Mouse (Mus musculus): Measurements from ENCODE around the gene Nup54. TPM values are rescaled to one million over a fixed set of nuclear protein-coding genes. Genes with fewer than 3 reads are reported as not detected.

Gene Nup54
- total RNA-seq (2021): 10 to 100 TPM; 30.0 to 38.5 TPM

DNA sequence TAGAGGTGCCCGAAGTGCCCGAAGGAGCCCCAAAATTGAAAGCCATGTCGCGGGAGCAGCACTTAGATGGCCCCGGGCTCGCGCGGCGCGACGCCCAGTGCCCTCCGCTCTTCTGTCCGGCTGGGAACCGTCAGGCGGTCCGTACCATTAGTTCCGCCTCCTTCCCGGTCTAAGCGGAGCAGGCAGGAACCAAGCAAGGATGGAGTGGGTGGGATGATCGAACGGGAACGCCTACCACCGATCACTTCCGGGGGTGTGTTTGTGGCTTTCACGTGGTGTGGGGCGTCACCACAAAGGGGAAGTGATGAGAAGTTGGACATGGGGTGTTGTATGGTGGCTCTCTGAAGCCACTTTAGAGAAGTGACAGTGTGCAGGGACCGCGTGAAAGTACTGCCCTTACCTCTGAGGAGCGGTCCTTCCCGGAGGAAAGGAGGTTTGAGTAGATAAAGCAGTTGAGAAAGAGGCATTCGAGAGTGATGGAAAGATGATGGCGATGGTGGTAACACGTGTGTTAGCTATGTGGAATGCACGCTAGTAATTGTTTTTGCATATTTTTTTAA is at the start of gene Nup54:
Gene Nup54 (minus strand): TSS at position 195 of the 560 bp plus-strand sequence.
- peak; percentile 89 to 92 for DNase-seq (ENCODE audit: extremely low spot score in 1 of 2, low spot score in 1 of 2)

DNA sequence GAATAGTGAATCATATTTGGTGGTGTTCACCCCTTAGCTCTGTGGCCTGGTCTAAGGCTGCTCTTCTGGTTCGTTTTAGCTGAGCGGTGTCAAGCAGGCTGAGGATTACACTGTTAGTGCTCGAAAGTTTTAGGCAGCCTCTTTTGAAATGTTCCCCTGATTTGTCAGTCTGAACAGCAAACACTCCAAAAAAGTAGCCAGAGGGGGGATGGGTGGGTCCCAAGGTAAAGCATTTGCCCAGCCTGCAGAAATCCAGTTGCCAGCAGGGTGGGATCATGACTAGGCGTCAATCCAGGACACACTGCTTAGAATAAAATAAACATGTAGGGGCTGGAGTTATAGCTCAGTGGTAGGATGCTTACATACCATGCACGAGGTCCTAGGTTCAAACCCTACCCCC is 37.8 kb upstream of the Nup54 start:
- DNase-seq (ENCODE audit: extremely low spot score in 1 of 2, low spot score in 1 of 2): no peak

DNA sequence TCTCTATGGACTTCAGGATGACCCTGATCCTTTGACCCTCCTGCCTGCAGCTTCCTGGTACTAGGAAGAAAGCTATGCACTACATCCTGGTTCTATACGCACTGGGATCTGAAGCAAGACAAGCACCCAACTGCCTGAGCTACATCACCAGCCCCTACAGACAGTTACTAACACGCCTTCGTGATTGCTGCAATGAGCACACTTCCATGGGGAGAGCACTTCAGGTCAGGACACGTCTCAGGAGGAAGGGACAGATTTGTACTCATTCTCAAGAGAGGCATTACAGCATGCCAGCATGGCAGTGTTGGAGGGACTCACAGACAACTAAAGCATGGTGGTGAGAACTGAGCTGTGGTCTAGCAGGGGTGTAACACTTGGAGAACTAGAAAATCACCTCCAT is 36.5 kb upstream of the Nup54 start:
- DNase-seq (ENCODE audit: extremely low spot score in 1 of 2, low spot score in 1 of 2): no peak

DNA sequence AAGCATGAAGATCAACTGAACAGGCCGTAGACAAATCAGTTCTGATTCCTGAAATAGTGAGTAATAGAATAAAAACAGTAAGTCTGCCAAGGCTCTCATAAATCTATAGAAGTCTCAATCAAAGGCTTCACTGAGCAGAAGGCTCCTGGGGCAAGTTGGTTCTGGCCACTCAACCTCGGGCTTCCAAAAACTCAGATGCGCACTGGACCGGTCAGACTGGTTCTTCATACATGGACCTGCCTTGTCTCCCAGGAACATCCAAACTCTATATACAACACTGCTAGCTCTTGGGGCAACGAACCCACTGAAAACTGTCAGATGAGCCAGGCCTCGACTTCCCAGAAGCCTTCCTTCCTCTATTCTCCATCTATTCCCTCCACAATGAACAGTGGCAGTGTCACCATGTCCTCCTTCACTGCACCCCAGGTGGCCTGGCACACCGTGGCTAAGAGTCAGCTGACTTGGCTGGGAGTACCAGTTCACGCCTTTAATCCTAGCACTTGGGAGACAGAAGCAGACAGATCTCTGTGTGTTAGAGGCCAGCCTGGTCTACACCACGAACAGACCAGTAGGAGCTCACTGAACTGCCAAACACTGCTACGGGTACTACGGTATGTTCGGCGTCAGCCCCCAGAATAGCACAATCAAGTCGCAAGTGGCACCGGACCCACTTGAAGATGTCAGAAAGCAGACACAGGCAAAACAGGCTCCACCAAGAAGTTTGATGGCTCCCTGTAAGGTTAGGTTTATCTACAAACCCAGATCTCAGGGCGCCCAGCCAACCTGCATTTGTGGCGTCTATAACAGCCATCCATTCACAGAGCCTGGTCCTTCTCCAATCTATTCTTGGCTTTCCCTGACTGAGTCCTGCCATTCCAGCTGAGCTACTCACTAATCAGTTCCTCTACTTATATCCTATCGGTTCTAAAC is 34.4 kb upstream of the Nup54 start:
- no peak for DNase-seq (ENCODE audit: extremely low spot score in 1 of 2, low spot score in 1 of 2)

DNA sequence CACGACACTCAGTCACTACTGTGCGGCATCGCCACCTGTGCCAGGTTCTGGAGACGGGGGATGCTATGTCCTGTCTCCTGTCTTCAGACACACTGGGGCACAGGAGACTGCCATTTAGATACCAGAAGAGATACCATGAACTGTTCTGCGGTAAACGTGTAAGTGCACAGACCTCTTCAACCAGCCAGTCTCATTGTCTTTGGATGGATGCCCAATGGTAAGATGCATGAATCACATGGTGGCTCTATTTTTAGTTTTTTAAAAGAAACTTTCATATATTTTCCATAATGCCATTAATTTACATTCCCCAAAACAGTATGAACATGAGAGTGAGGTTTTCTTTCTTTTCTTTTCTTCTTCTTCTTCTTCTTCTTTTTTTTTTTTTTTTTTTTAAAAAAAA is 33.2 kb upstream of the Nup54 start:
- DNase-seq (ENCODE audit: extremely low spot score in 1 of 2, low spot score in 1 of 2): no peak

DNA sequence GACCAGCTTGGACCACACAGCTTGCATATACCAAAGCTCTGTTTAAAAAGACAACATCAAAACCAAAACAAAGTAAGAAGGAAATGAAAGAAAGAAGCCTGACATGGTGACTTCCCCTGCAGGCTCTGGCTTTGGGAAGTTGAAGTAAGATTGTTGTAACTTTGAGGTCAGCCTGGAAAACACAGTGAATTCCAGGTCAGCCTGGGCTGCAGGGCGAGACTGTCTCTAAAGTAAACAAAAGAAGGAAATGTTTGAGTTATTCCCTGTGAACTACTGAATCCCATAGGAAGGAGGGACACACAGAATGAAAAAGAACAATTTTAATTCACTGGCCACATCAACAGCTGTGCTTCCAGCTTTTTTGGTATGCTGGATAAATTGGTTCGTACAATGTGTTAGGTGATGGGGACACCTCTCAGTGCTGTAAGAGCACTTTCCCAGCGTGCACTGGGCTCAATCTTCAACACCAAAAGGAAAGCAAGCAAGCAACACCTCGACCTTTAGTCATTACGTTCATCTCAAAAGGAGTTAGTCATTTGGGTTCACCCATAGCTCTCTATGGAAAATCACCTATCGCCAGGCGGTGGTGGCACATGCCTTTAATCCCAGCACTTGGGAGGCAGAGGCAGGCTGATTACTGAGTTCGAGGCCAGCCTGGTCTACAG is 32.2 kb upstream of the Nup54 start:
- DNase-seq (ENCODE audit: extremely low spot score in 1 of 2, low spot score in 1 of 2): no peak

DNA sequence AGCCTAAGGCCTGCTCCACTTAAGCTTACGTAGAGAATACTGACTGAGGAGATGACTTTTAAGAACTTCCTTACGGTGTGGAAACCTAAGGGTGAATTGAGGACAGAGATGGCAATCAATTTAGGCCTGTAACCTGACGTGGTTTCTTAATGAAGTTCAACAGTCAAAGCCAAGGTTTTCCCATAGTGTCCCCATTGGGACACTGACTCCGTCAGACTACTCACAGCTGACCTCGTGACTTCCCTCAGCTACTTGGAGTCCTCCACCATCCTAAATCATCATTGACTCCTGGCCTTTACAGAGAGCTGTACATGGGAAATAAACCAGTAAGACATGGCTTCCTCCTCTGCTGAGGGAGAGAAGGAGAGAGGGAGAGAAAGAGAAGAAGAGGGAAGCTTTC is 30.5 kb upstream of the Nup54 start:
- no peak for DNase-seq (ENCODE audit: extremely low spot score in 1 of 2, low spot score in 1 of 2)

DNA sequence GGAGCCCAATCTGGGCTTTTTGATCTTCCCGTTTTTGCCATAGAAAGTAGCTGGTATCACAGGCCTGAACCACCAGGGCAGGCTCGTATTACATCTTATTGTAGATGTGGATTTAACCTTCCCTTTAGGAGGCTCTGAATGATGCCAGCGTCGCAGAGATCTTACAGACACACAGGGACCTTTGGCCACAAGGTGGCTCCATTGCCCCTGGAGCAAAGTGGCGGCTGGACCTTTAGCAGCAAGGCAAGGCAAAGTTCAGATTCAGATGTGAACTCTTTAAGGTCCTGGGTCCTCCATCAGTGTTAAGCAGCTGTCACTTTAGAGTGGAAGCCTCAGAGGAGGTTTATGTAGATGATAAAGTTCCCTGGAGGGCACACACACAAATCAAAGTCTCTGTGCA is 26.3 kb upstream of the Nup54 start:
- DNase-seq (ENCODE audit: extremely low spot score in 1 of 2, low spot score in 1 of 2): peak in 1 of 2 experiments; percentile 62

DNA sequence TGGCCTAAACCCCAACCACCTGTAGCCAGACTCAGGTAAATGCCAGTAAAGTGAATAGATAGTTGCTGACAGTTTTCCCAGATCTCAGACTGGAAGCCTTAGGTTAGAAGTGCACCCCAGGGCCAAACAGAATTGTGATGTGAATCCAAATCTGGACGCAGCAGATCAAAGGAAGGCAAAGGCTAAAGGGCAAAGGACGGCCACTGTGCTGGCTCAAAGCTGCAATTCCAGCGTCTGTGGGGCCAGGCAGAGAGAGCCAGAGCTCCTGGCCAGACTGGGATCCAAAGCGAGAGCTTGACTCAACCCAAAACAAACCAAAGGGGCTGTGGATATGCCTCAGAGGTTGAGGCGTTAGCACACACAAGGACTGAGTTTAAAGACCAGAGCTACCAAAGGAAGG is 23.7 kb upstream of the Nup54 start:
- DNase-seq (ENCODE audit: extremely low spot score in 1 of 2, low spot score in 1 of 2): no peak

DNA sequence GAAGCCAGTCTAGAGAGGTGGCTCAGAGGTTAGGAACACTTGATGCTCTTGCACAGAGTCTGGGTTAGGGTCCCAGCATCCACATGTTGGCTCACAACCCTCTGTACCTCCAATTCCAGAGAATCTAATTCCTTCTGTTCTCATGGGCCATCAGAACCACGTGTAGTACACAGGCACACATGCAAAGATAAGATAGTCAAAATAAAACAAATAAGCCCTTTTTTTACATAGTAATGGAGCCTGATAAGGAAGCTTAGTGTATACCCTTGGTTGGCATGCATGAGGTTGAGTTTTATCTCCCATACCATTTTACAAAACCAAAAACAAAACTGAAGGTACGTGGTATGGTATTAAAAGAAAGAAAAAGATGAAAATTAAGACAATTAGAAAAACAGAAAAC is 22.4 kb upstream of the Nup54 start:
- no peak for DNase-seq (ENCODE audit: extremely low spot score in 1 of 2, low spot score in 1 of 2)

DNA sequence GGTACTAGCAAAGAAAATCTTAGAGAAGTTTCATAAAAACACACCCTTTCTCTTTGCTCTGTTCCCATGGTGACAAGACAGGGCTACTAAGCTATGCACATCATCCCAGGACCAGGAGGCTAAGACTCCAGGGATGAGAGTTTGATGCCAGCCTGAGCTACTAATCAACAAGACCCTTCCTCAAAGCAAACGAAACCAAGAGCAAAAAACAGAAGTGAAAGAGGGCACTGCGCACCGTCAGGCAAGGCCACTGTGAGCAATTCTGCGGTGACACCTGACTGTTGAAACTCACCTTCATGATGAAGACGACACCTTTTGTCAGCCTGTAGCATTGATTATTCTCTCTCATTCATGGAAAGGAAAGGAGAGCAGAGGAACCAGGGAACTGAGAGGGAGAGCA is 17.9 kb upstream of the Nup54 start:
- no peak for DNase-seq (ENCODE audit: extremely low spot score in 1 of 2, low spot score in 1 of 2)

DNA sequence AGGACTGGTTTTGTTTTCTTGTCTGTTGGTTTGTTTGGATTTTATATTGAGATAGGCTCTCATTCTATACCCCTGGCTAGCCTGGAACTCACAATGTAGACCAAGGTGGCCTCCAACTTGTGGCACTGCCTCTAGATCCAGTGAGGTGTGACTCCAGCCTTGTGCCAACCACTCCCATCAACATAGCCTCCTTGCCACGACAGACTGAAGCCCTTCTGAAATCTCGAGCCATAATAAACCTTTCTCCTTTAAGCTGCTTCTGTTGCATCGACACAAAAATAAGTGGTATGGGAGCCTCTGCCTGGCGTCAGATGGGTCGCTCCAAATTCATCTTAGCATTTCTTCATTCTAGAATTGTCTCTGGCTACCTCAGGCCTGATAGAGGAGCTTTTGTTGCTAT is 11.7 kb upstream of the Nup54 start:
- DNase-seq (ENCODE audit: extremely low spot score in 1 of 2, low spot score in 1 of 2): no peak

DNA sequence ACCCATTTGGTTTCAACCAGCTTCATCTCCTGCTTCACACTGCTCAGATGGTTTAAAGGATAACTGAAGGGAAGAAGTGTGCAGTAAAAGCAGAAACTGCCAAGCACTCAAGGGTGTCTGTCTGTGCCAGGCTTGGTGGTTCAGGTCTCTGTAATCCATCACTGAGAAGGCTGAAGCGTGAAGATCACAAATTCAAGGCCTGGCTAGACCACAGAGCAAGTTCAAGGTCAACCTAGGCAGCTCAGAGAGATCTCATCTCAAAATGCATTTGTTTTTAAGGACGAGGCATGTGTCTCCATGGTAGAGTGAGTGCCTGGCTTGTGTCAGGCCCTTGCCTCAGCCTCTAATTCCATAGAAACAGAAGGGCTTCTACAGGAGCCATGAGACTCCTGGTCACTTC is 10.0 kb upstream of the Nup54 start:
- no peak for DNase-seq (ENCODE audit: extremely low spot score in 1 of 2, low spot score in 1 of 2)

DNA sequence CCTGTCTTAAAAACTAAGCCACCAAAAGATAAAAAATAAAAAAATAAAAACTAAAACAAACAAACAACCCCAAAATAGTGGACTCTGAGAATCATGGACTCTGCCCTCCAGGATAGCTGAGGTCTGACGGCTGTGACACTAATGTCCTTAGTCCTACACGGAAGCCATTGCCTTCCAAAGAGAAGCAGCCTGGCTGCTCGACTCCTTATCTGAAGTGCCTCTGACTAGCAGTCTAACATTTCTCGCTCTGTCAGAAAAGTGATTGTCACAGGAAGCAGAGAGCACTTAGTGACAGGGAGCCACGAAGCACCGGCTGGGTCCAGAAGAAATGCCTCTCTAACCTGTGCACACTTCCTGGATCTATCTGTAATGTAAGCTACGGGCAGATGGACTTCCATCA is 7.9 kb upstream of the Nup54 start:
- DNase-seq (ENCODE audit: extremely low spot score in 1 of 2, low spot score in 1 of 2): no peak

DNA sequence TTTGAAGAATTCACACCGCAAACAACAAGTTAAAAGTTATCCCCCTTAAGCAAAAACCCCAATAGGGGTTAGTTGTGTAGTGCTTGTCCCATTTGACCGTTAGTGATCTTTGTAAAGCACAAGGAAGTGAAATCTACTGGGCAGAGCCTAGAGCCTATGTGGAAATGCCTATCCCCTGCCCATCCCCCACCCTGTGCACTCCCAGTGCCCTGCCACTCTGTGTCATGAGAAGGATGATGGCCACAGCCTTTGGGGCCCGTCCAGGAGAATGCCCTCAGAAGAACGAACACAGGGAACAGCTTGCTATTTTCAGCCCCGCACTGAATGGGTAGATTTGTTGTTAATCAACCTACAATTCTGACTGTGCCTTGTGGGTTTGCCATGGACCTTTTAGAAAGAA is 6.5 kb upstream of the Nup54 start:
- no peak for DNase-seq (ENCODE audit: extremely low spot score in 1 of 2, low spot score in 1 of 2)

DNA sequence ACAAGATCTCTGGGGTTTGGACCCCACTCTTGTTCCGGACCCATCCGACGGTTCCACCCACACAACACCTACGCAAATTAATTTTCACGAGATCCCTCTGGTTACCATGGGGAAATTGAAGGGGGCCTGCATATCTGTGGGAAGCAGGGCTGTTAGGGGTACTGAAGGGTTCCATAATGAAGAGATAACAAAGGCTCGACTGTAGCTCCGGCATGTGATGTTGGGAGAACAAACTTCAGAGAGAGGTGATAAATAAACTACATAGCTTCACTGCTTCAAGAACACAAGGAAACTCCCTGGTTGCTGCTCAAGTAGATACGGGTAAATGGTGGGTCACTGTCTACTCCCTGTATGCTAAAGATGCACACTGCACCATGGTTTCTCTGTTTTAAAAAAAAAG is 3.5 kb upstream of the Nup54 start:
- DNase-seq (ENCODE audit: extremely low spot score in 1 of 2, low spot score in 1 of 2): no peak

DNA sequence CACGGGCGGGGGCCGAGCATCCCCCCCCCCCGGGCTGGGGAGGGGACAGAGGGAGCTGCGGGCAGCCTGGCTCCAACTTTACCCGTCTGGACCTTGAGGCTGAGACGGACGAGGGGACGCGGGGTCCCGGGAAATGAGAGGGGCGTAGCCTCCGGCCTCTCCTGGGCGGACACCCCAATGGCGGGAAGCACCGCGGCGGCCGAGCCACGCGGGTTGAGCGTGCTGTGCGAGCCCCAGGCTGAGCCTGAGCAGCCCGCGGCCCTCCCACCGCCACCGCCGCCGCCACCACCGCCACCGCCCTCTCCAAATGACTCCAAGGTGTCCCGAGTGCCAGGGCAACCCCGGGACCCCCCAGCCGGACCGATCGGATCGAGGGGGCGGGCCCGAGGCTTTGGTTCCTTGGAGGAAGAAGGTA is 441 bp downstream of the Nup54 start:
- DNase-seq (ENCODE audit: extremely low spot score in 1 of 2, low spot score in 1 of 2): no peak

DNA sequence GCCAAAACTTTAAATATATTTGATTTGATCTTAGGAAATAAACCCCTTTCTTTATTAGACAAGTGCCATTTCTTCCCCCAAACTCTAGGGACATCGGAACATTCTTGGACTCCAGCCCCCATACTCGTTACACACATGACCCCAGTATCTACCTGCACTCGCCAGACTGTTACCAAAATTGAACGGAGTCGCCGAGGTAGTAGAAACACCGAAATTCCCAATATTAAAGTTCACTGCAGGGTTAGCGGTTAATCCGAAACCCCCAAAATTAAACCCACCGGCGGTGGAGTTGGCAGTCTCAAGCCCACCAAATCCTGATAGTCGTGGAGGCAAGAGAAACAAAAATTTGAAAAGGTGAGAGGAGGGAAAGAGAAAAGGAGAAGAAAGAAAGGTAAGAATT is 949 bp downstream of the Nup54 start:
- DNase-seq (ENCODE audit: extremely low spot score in 1 of 2, low spot score in 1 of 2): no peak

DNA sequence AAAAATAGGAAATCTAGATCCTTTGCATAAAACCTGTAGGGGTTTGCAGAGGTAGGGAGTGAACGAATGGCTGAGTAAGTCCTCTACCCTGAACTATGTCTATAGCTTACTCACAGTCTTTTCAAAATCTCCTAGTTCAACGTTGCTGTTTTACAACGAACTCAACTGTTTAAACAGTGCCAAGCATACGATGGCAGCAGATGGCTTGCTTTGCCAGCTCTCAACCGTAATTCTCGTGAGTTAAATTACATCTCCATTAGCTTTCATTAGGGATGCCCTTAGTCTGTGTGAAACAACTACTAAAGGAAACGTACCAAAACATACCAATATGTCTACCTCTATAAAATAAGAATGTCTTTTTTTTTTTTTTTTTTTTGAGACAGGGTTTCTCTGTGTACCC is 3.4 kb downstream of the Nup54 start:
- no peak for DNase-seq (ENCODE audit: extremely low spot score in 1 of 2, low spot score in 1 of 2)

DNA sequence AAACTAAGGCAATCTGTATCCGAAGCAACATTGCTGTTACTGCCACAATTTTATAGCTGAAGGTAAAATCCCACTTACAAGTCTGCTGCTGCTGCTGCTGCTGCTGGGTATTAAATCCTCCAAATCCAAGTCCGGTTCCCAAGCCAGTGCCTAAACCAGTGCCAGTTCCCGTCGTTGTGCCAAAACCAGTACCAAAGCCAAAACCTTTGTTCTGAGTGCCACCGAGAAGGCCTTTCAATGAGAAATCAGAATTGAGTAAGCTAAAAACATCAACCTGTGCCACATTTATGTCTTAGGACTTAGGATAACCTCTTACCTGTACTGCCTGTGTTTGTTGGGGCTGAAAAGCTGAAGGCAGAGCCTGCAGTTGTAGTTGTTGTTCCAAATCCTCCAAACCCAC is 4.3 kb downstream of the Nup54 start:
- DNase-seq (ENCODE audit: extremely low spot score in 1 of 2, low spot score in 1 of 2): no peak

DNA sequence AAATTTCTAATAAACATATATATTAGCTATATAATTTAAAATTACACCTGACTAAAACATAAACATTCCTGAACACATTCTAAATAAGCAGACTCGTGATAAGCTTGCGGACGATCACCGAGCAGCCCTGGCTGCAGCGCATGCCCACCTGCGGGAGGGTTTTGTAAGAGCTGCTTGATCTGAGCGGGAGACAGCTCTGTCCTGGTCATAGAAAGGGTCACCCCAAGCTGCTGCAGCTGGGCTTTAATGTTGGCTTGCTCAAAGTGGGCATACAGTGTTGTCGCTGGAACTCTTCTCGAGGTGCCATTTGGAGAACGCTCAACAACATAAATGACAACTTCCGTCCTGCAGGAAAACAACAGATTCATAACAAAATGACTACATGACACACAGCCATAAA is 10.9 kb downstream of the Nup54 start:
- DNase-seq (ENCODE audit: extremely low spot score in 1 of 2, low spot score in 1 of 2): no peak

DNA sequence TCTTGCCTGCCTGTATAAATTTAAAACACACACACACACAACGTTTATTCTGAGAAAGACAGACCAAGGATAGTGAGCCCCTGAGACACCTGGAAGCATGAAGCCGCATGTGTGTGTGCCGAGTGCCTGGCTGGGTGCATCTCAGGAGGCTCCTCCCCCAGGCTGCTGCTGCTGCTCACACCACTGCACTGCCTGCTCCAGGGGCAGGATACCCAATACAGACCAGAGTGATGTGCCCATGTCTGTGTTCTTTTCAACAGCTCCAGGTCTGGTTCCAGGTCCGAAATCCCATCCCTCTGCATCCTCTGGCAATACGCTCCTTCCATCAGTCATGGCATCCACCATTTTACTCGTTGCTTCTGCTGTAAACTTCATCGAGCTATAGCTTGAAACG is 21.0 kb downstream of the Nup54 start:
- DNase-seq (ENCODE audit: extremely low spot score in 1 of 2, low spot score in 1 of 2): no peak

All from layer of hippocampus, postnatal 25 days (tissue).